Mouse (Mus musculus): ENCODE data around the gene Dlgap4.

DNA sequence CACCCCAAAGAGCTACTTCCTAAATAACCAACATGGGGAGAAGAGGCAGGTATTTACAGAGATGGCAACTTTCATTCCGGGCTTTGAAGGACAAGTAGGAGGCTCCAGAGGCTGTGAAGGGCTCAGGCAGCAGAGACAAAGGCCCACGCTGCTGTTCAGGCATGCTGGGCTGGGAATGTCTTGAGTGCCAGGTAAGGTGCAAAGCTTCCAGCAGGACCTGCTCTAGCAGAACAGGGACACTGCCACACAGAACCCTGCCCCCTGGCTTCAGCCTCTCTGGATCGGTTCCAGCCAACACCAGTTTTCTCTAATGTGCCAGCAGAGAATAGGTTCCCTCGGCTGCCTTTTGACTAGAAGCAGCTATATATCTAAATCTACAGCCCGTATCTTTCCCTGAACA is 153.6 kb downstream of the Dlgap4 start:
- TF ChIP-seq POLR2A (IDR thresholded peaks at IDR 0.05; ENCODE audit: borderline replicate concordance, extremely low read depth, low read depth, low read length) (no peak), CTCF (IDR thresholded peaks at IDR 0.05; ENCODE audit: insufficient read depth, low read length) (no peak)

Measured in lung, adult 2 months (tissue).